Mouse (Mus musculus) MEL (cell line): ENCODE measurements around the gene Cd82. TPM values are rescaled to one million over a fixed set of nuclear protein-coding genes. Genes with fewer than 3 reads are reported as not detected.
A peak's percentile ranks its signal among the peaks of the same experiment; 100 is the strongest.

Experiments
- DNase-seq: peaks from one replicate; pipeline ENCODE4 v3.0.0; 2011; ENCODE audit warnings: low read depth, low spot score
- H3K27ac ChIP-seq: 2 replicates; pipeline ENCODE4 v1.5.1; 2012; ENCODE audit warnings: low read depth, mild to moderate bottlenecking, control low read depth, low read length, moderate library complexity; ENCODE audit not compliant: control insufficient read depth
- H3K27me3 ChIP-seq, 2 experiments: fragments of 150-350 bp in 1 of 2; sonication (generic) in 1 of 2; 2 replicates each; pipeline ENCODE4 v1.6.1; 2012; ENCODE audit warnings: low read length in 2 of 2, mild to moderate bottlenecking in 2 of 2, improper control_type of control experiment in 1 of 2, moderate library complexity in 1 of 2; ENCODE audit not compliant: insufficient read depth in 2 of 2, control insufficient read depth in 1 of 2
- H3K36me3 ChIP-seq, 2 experiments: 2 replicates each; pipeline ENCODE4 v1.6.1; 2012 to 2014; ENCODE audit warnings: low read length in 2 of 2, improper control_type of control experiment in 1 of 2, inconsistent platforms in 1 of 2, mild to moderate bottlenecking in 1 of 2; ENCODE audit not compliant: insufficient read depth in 2 of 2, control insufficient read depth in 1 of 2
- H3K4me1 ChIP-seq, 2 experiments: fragments of 150-350 bp in 1 of 2; sonication (generic) in 1 of 2; 2 replicates each; pipeline ENCODE4 v1.6.1; 2012; ENCODE audit warnings: low read length in 2 of 2, improper control_type of control experiment in 1 of 2, mild to moderate bottlenecking in 1 of 2; ENCODE audit not compliant: insufficient read depth in 2 of 2, control insufficient read depth in 1 of 2
- H3K4me3 ChIP-seq, 2 experiments: fragments of 150-350 bp in 1 of 2; sonication (generic) in 1 of 2; 2 replicates each; pipeline ENCODE4 v1.5.1; 2012; ENCODE audit warnings: low read depth in 2 of 2, low read length in 2 of 2, mild to moderate bottlenecking in 2 of 2, moderate library complexity in 2 of 2, control low read depth in 1 of 2, improper control_type of control experiment in 1 of 2; ENCODE audit not compliant: control insufficient read depth in 1 of 2, insufficient read depth in 1 of 2
- H3K79me2 ChIP-seq: 2 replicates; pipeline ENCODE4 v1.6.1; 2012; ENCODE audit warnings: mild to moderate bottlenecking, low read length, moderate library complexity; ENCODE audit not compliant: control insufficient read depth, poor library complexity, insufficient read depth
- H3K9ac ChIP-seq: 2 replicates; pipeline ENCODE4 v1.6.1; 2012; ENCODE audit warnings: low read depth, mild to moderate bottlenecking, control low read depth, low read length, moderate library complexity; ENCODE audit not compliant: control insufficient read depth, poor library complexity, severe bottlenecking
- H3K9me3 ChIP-seq: fragments of 150-350 bp; sonication (generic); replicated peaks from 2 replicates; pipeline ENCODE4 v1.6.1; 2012; ENCODE audit warnings: mild to moderate bottlenecking, low read length, improper control_type of control experiment, moderate library complexity; ENCODE audit not compliant: insufficient read depth
- CHD1 ChIP-seq: IDR thresholded peaks from 2 replicates; pipeline ENCODE4 v1.6.1; 2012; ENCODE audit warnings: low read depth, mild to moderate bottlenecking, inconsistent platforms, low read length, improper control_type of control experiment
- CHD2 ChIP-seq: IDR thresholded peaks from 2 replicates; pipeline ENCODE4 v1.6.1; 2011; ENCODE audit warnings: low read length, improper control_type of control experiment
- E2F4 ChIP-seq: IDR thresholded peaks from 2 replicates; pipeline ENCODE4 v1.6.1; 2011; ENCODE audit warnings: low read depth, low read length, improper control_type of control experiment, borderline replicate concordance
- EP300 ChIP-seq, 2 experiments: IDR thresholded peaks; 2 replicates each; pipeline ENCODE4 v1.6.1; 2011; ENCODE audit warnings: improper control_type of control experiment in 2 of 2, low read length in 2 of 2, low read depth in 1 of 2, mild to moderate bottlenecking in 1 of 2
- GATA1 ChIP-seq: IDR thresholded peaks from 2 replicates; pipeline ENCODE4 v1.6.1; 2011; ENCODE audit warnings: low read depth, low read length, improper control_type of control experiment
- JUND ChIP-seq: IDR thresholded peaks from 2 replicates; pipeline ENCODE4 v1.6.1; 2011; ENCODE audit warnings: low read depth, mild to moderate bottlenecking, improper control_type of control experiment, low read length
- KAT2A ChIP-seq: conservative IDR thresholded peaks from 2 replicates; pipeline ENCODE4 v1.6.1; 2012; ENCODE audit warnings: low read depth, low read length, improper control_type of control experiment, inconsistent platforms
- MAFK ChIP-seq: IDR thresholded peaks from 2 replicates; pipeline ENCODE4 v1.6.1; 2011; ENCODE audit warnings: low read depth, mild to moderate bottlenecking, low read length, improper control_type of control experiment, borderline replicate concordance
- MAZ ChIP-seq: IDR thresholded peaks from 2 replicates; pipeline ENCODE4 v1.6.1; 2012; ENCODE audit warnings: low read depth, mild to moderate bottlenecking, inconsistent platforms, low read length, improper control_type of control experiment
- MEF2A ChIP-seq: IDR thresholded peaks from 2 replicates; pipeline ENCODE4 v1.6.1; 2014; ENCODE audit warnings: low read depth, mild to moderate bottlenecking, inconsistent platforms, low read length, improper control_type of control experiment; ENCODE audit not compliant: poor library complexity, insufficient replicate concordance, severe bottlenecking; ENCODE audit errors: extremely low read depth
- MXI1 ChIP-seq: IDR thresholded peaks from 2 replicates; pipeline ENCODE4 v1.6.1; 2011; ENCODE audit warnings: mild to moderate bottlenecking, low read depth, low read length, improper control_type of control experiment
- MYB ChIP-seq: IDR thresholded peaks from 2 replicates; pipeline ENCODE4 v1.6.1; 2011; ENCODE audit warnings: mild to moderate bottlenecking, low read depth, low read length, improper control_type of control experiment
- MYC ChIP-seq: IDR thresholded peaks from 2 replicates; pipeline ENCODE4 v1.6.1; 2011; ENCODE audit warnings: low read depth, mild to moderate bottlenecking, low read length, improper control_type of control experiment, moderate library complexity
- NRF1 ChIP-seq: IDR thresholded peaks from 2 replicates; pipeline ENCODE4 v1.6.1; 2014; ENCODE audit warnings: low read depth, mild to moderate bottlenecking, inconsistent platforms, low read length, improper control_type of control experiment, moderate library complexity; ENCODE audit not compliant: poor library complexity, insufficient read depth, severe bottlenecking
- POLR2A ChIP-seq, 2 experiments: IDR thresholded peaks; 2 replicates each; pipeline ENCODE4 v1.6.1; 2011 to 2012; ENCODE audit warnings: low read length in 2 of 2, mild to moderate bottlenecking in 2 of 2, control low read depth in 1 of 2, improper control_type of control experiment in 1 of 2, low read depth in 1 of 2, moderate library complexity in 1 of 2; ENCODE audit not compliant: control insufficient read depth in 1 of 2, insufficient read depth in 1 of 2, poor library complexity in 1 of 2
- RAD21 ChIP-seq: IDR thresholded peaks from 2 replicates; pipeline ENCODE4 v1.6.1; 2011; ENCODE audit warnings: mild to moderate bottlenecking, low read depth, low read length, improper control_type of control experiment
- SMC3 ChIP-seq: IDR thresholded peaks from 2 replicates; pipeline ENCODE4 v1.6.1; 2011; ENCODE audit warnings: low read depth, low read length, improper control_type of control experiment
- TAL1 ChIP-seq: IDR thresholded peaks from 2 replicates; pipeline ENCODE4 v1.6.1; 2012; ENCODE audit warnings: mild to moderate bottlenecking, inconsistent platforms, low read length, moderate library complexity, mixed read lengths
- TCF12 ChIP-seq: IDR thresholded peaks from 2 replicates; pipeline ENCODE4 v1.6.1; 2014; ENCODE audit warnings: low read depth, mild to moderate bottlenecking, inconsistent platforms, low read length, improper control_type of control experiment, moderate library complexity
- UBTF ChIP-seq: IDR thresholded peaks from 2 replicates; pipeline ENCODE4 v1.6.1; 2012; ENCODE audit warnings: low read depth, mild to moderate bottlenecking, inconsistent platforms, low read length, improper control_type of control experiment, moderate library complexity, borderline replicate concordance; ENCODE audit not compliant: insufficient read depth
- ZC3H11A ChIP-seq: IDR thresholded peaks from 2 replicates; pipeline ENCODE4 v1.6.1; 2012; ENCODE audit warnings: low read depth, mild to moderate bottlenecking, inconsistent platforms, low read length, improper control_type of control experiment
- ZMIZ1 ChIP-seq: IDR thresholded peaks from 2 replicates; pipeline ENCODE4 v1.6.1; 2012; ENCODE audit warnings: low read depth, mild to moderate bottlenecking, inconsistent platforms, low read length, improper control_type of control experiment, moderate library complexity
- ZNF384 ChIP-seq: IDR thresholded peaks from 2 replicates; pipeline ENCODE4 v1.6.1; 2012; ENCODE audit warnings: low read depth, mild to moderate bottlenecking, inconsistent platforms, low read length, improper control_type of control experiment
- polyA plus RNA-seq, 2 experiments: library from polyadenylated mRNA; stranded (reverse) in 1 of 2; unstranded in 1 of 2; fragments of >175 nt in 1 of 2; fragments of >200 nt in 1 of 2; gene quantifications; 2 replicates each; pipeline versions ENCODE4 v1.2.1 to v1.2.4; 2012; ENCODE audit warnings: low replicate concordance in 2 of 2, low read depth in 1 of 2; ENCODE audit not compliant: insufficient read length in 2 of 2, insufficient read depth in 1 of 2, missing spikeins in 1 of 2
- total RNA-seq: library from RNA; depleted of rRNA; stranded (reverse); fragments of 300-350 nt; gene quantifications from 2 replicates; pipeline ENCODE4 v1.2.3, GENCODE M21; 2012

The Cd82 gene
- total and polyA plus RNA-seq, 3 experiments, result 37.6 to 59.7 TPM; not detected in 1

GRCm38 (mm10) chr2:93435577-93435976, 27.4 kb downstream of the Cd82 start:
- H3K27me3 ChIP-seq, result no peaks in the 10 kb centered on the region
- H3K27ac ChIP-seq, result no peak overlapping the region
- H3K79me2 ChIP-seq, result no peaks in the 10 kb centered on the region
- H3K9me3 ChIP-seq, result no peaks in the 10 kb centered on the region
- peaks cover 1 to 10% of the 10 kb centered on the region in 2 experiments; a peak in 3 of 4 replicates for H3K36me3 ChIP-seq
- no peak for DNase-seq
- no peak overlapping the region for H3K4me3 ChIP-seq
- H3K9ac ChIP-seq, result no peak overlapping the region
- H3K4me1 ChIP-seq, result peaks cover 6 to 14% of the 10 kb centered on the region in 2 experiments
- TF ChIP-seq NRF1 (peak; percentile 37; the same call in 1 of the 2 replicates), TCF12 (no peak)
- TF ChIP-seq, all 39 proteins: peak for 1

- H3K9me3 ChIP-seq, result no peaks in the 10 kb centered on the region
- TF ChIP-seq POLR2A (IDR thresholded peaks at IDR 0.05; ENCODE audit: control insufficient read depth in 1 of 2, insufficient read depth in 1 of 2, low read depth in 1 of 2, low read length in 2 of 2, poor library complexity in 1 of 2) (no peak), CHD2 (no peak), MXI1 (no peak), ZNF384 (no peak), NRF1 (no peak), SMC3 (no peak), MYB (no peak), CHD1 (no peak), ZC3H11A (no peak), E2F4 (no peak), MAZ (no peak), RAD21 (no peak), TAL1 (no peak), TCF12 (no peak), EP300 (IDR thresholded peaks at IDR 0.05; ENCODE audit: low read depth in 1 of 2, low read length in 2 of 2) (no peak), GATA1 (no peak)
- no peaks in the 10 kb centered on the region for H3K27me3 ChIP-seq
- no peak overlapping the region for H3K9ac ChIP-seq
- no peak overlapping the region for H3K27ac ChIP-seq
- no peaks in the 10 kb centered on the region for H3K79me2 ChIP-seq
- peaks cover 1 to 10% of the 10 kb centered on the region in 2 experiments; a peak in 3 of 4 replicates for H3K36me3 ChIP-seq
- DNase-seq, result no peak
- peaks cover 6 to 14% of the 10 kb centered on the region in 2 experiments for H3K4me1 ChIP-seq
- no peak overlapping the region for H3K4me3 ChIP-seq
These were observed 28.0 kb downstream of the Cd82 start for GRCm38 (mm10) chr2:93434896-93435295.

GRCm38 (mm10) chr2:93433543-93433942, 29.4 kb downstream of the Cd82 start:
- Histone ChIP-seq H3K27ac (no peak overlapping the region), H3K9me3 (no peaks in the 10 kb centered on the region), H3K79me2 (no peaks in the 10 kb centered on the region), H3K4me1 (peaks cover 6 to 14% of the 10 kb centered on the region in 2 experiments), H3K9ac (no peak overlapping the region), H3K27me3 (no peaks in the 10 kb centered on the region), H3K36me3 (peaks cover 1 to 10% of the 10 kb centered on the region in 2 experiments; a peak in 3 of 4 replicates), H3K4me3 (no peak overlapping the region)
- DNase-seq, result no peak
- TF ChIP-seq TAL1, result no peak
- no peak for TF ChIP-seq POLR2A (IDR thresholded peaks at IDR 0.05; ENCODE audit: control insufficient read depth in 1 of 2, insufficient read depth in 1 of 2, low read depth in 1 of 2, low read length in 2 of 2, poor library complexity in 1 of 2)
- TF ChIP-seq ZNF384, result no peak
- no peak for TF ChIP-seq MYC
- TF ChIP-seq MXI1, result no peak
- TF ChIP-seq CHD2, result no peak
- no peak for TF ChIP-seq KAT2A
- no peak for TF ChIP-seq JUND
- no peak for TF ChIP-seq GATA1
- no peak for TF ChIP-seq ZMIZ1
- TF ChIP-seq MAFK, result no peak
- TF ChIP-seq SMC3, result no peak
- TF ChIP-seq MEF2A, result no peak
- no peak for TF ChIP-seq UBTF
